Mouse (Mus musculus): Measurements from ENCODE around the gene Plet1.
A peak's percentile ranks its signal among the peaks of the same experiment; 100 is the strongest.

Plet1 gene

DNA sequence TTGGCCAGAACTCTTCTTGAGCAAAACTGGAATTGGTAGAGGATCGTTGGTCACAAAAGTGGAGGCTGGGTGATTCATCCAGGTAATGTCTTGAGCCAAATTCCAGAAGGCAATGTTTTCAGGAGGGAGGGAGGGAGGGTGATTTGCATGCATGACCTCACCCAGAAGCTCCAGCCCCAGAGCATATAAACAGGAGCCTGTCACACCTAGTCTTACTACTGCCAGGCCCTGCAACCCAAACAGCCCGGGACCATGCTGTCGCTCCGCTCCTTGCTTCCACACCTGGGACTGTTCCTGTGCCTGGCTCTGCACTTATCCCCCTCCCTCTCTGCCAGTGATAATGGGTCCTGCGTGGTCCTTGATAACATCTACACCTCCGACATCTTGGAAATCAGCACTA is at the start of gene Plet1:
Gene Plet1, plus strand, starts transcription at position 215 of the 400 bp plus-strand sequence.
- DNase-seq (ENCODE audit: low read depth): no peak

- DNase-seq (ENCODE audit: low read depth): no peak
Measured at GRCm38 (mm10) chr9:50449048-50449447, 45.3 kb upstream of the Plet1 start.

GRCm38 (mm10) chr9:50451456-50452218 is 42.7 kb upstream of the Plet1 start:
- peak; percentile 84 for DNase-seq (ENCODE audit: low read depth)

DNA sequence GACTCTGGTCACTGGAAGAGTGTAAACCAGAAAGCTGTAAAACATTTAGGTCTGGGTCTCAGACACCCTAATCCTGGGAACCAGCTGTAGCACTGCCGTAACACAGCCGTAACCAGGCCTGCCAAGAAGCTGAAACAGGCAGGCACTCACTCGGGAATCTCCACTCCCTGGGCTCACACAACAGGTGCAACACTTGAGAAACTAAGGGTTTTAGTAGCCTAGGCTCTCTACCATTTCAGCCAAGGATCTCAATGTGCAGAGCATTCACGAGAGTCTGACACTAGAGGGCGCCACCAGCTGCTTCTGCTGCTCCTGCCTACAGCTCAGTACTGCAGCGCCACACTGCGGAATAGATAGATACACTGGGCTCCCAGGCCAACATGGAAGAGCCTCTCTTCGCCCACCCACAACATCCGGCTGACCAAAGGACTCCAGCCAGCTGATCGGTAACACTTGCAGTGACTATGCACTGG is 42.0 kb upstream of the Plet1 start:
- DNase-seq (ENCODE audit: low read depth): peak; percentile 93

DNA sequence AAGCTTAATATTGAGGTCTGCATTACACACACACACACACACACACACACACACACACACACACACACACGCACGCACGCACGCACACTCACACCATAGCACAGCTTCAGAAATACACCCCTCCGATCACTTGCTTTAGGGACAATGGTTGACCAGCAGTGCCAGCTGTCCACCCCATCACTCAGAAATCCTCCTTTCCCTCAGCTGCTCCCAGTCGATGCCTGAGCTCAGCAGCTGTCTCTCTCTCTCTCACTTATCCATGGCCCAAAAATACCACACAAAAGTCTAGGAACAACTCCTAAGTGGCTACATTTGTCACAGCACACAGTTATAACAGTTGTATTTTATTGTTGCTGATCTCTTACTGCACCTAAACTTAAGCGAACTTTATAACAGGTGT is 36.7 kb upstream of the Plet1 start:
- DNase-seq (ENCODE audit: low read depth): no peak

DNA sequence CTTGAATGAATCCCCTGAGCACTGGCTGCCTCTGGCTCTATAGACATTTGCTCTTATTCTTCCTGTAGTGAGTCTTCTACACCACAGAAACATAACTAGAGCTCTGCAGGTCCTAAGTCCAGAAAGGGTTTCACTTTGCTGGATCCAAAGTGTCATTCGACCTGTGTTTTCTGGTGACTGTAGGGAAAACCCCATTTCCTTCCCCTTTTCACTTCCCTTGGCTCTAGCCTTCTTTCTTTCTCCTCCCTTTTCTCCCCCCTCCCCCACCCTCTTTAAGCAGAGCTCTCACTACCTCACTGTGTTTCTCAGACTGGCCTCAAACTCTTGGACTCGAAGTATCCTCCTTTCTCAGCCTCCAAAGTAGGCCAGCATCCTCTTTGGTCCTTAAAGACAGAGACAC is 34.8 kb upstream of the Plet1 start:
- peak; percentile 10 for DNase-seq (ENCODE audit: low read depth)

DNA sequence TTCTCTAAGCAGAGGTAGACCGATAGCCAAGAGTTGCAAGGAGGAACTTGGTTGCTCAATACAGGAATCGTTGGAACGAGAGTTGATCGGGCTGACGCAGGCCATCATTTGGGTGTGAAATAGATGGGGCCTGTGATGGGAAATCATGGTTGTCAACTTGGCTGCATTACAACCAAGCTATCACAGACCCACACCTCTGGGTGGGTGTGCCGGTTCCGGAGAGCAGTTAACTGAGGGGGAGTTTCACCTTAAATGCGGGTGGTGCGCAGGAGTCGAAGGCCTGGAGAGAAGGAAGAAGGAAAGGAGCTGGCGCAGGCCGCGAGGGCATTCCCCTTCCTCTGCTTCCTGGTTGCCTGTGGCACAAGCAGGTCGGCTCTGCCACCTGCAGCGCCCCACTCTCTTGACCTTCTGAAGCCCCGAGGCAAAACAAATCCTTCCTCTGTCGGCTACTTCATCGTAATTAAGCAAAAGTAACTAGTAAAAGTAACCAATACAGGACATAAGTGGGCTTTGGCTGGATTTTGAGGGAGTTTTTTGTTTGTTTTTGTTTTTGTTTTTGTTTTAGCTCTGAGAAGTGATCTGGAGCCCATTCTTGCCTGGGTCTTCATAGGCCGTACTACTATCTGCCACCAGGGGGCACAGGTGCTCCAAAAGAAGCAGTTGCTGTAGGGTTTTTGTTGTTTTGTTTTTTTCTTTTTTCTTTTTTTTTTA is 31.7 kb upstream of the Plet1 start:
- DNase-seq (ENCODE audit: low read depth): peak; percentile 77

GRCm38 (mm10) chr9:50463205-50463508 is 31.2 kb upstream of the Plet1 start:
- DNase-seq (ENCODE audit: low read depth): no peak

- DNase-seq (ENCODE audit: low read depth): peak; percentile 54
Measured at GRCm38 (mm10) chr9:50470377-50471100, 23.8 kb upstream of the Plet1 start.

GRCm38 (mm10) chr9:50471181-50471901 is 23.0 kb upstream of the Plet1 start:
- DNase-seq (ENCODE audit: low read depth): no peak

DNA sequence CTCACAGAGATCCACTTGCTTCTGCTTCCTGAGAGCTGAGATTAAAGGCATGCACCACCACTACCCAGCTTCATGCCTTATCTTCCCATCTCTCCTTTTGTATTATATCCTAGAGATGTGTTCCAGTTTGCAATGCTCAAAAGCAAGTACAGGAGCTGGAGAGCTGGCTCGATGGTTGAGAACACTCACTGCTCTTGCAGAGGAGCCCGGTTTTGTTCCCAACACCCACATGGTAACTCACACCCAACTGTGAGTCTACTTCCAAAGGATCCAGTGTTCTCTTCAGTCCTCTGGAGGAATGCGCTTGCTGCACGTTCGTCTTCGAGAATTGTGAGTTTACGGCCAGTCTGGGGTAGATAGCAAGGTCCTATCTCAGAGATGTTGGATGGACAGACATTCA is 19.0 kb upstream of the Plet1 start:
- no peak for DNase-seq (ENCODE audit: low read depth)

DNA sequence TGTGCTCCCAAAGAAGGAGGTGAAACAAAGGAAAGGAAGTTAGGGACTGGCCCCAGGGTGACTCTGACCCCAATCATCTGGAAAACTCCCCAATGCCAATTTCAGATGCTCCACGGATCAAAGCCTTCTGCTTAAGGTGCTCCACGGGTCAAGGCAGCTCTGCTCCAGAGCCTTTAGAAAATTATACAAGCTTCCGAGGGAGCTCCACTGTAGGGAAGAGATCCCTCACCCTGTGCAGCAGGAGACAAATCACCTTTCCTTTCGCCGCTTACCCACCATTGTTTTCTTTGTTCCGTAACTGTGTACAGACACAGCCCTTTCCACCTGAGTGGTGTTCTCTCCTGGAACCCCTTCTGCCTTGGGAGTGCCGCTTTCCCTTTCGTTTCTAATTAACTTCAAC is 18.6 kb upstream of the Plet1 start:
- DNase-seq (ENCODE audit: low read depth): no peak

- DNase-seq (ENCODE audit: low read depth): no peak
Measured at GRCm38 (mm10) chr9:50476651-50477050, 17.7 kb upstream of the Plet1 start.

GRCm38 (mm10) chr9:50477270-50477669 is 17.1 kb upstream of the Plet1 start:
- no peak for DNase-seq (ENCODE audit: low read depth)

DNA sequence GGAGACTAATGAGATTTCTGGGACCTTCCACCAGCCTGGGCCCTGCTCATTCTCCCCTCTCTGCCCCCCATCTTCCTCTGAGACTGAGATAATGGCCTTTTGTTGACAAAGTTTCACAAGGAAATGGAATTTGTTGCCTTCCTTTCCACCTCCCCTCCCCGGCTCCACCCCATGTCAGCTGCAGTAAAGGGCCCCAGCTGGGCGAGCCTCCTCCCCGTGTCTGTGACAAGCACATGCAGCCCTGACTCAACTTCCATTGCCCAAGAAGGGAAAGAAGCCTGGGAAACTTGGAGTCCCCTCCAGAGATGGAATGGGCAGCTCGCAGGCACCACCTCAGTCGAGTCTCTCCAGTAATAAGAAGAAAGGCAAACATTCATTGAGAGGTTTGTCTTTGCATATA is 15.5 kb upstream of the Plet1 start:
- DNase-seq (ENCODE audit: low read depth): no peak

DNA sequence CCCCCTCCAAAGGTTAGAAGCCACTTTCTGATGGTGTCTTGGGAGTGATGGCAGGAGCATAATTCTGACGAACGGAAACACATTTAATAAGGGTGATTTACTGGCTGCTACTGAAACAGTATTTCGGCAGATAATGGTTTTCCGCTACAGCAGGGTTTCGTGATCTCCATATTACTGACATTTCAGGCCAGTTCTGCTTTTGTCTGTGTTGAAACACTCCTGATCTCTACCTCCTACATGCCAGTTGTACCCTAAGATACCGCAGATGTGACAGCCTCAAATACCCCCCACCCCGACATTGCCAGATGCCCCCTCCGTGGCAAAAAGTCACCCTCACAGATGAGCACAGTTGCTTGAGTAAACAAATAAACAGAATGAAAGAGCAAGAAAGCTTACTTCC is 14.8 kb upstream of the Plet1 start:
- DNase-seq (ENCODE audit: low read depth): no peak

GRCm38 (mm10) chr9:50482743-50483142 is 11.6 kb upstream of the Plet1 start:
- DNase-seq (ENCODE audit: low read depth): no peak

GRCm38 (mm10) chr9:50485521-50485920 is 8.8 kb upstream of the Plet1 start:
- no peak for DNase-seq (ENCODE audit: low read depth)

DNA sequence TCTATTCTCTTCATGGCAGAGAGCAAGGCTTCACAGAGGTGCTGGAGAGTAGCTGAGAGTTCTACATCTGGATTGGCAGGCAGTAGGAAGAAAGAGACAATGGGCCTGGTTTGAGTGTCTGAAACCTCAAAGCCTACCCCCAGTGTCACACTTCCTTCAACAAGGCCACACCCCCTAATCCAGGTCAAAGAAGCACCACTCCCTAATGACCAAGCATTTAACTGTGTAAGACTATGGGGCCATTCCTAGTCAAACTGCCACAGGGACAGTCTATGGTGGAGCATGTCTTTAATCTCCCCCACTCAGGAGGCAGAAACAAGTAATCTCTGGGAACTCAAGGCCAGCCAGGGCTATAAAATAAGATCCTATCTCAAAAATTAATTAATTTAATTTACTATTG is 3.5 kb upstream of the Plet1 start:
- peak; percentile 15 for DNase-seq (ENCODE audit: low read depth)

DNA sequence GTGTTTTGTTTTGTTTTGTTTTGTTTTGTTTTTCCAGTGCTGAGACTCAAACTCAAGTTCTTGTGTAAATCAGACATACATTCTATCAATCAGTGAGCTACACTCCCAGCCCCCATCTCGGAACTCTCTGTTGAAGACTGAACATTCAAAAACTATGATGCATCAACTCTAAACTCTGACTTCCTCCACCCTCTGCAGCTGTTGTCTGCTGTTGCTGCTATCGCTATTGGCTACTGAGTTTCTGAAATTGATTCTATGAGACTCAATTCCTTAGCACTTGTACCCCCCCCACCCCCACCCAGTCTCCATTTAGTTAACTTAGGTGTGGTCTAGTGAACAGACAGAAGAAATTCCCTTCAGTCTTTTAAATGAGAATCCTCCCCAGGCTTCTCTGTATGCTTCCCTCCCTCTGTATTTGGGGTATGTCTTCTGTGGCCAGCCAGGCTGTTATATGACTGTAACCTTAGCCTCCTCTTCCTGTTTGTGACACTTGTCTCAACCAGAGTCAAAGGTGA is 2.7 kb upstream of the Plet1 start:
- no peak for DNase-seq (ENCODE audit: low read depth)

GRCm38 (mm10) chr9:50493777-50494176 is 548 bp upstream of the Plet1 start:
- DNase-seq (ENCODE audit: low read depth): no peak
